21 mouse cellular contexts compared by ENCODE assay signal in the genomic region with DNA sequence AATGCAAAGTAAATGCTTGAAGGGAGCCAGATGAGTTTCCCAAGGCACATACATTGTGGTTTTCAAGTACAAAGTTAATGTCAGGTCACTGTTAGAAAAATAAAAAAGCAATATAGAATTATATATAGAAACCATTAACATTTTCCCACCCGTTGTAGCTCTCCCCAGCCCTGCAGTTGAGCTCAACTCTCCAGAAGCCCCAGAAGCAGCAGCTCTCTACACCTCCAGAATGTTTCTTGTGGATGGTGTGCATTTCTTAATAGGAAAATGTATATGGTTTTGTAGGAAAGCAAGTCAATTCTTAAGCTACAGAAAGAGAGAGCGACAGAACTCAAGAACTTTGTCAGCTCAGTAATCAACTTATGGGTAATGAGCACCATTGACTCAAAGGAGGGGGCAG.
"Had no signal": no experiment of that assay in that cellular context is flagged by ENCODE, and none has a peak within 500 bp of the region (broad histone marks: within the 10 kb centered on the region; RNA-seq: fewer than 3 reads in every experiment).

No protein-coding gene starts in this region.

- DNase-seq: heart, postnatal 10 days; heart, postnatal 14 days; heart, postnatal 36 days; heart, postnatal 4 days; kidney, adult 18-20 months; kidney, adult 2 months; kidney, adult 8-10 months; kidney, adult 9 months; kidney, postnatal 10 days; kidney, postnatal 14 days; kidney, postnatal 25 days; kidney, postnatal 36 days; kidney, postnatal 4 days; layer of hippocampus, adult 9-11 months; layer of hippocampus, postnatal 36 days had no signal

- ATAC-seq: hindbrain, embryonic 16.5 days; hindbrain, postnatal 0 days; inflammation-experienced regulatory T-cells, adult 6 months; intestine, embryonic 15.5 days; intestine, embryonic 16.5 days; intestine, postnatal 0 days had no signal
